Mouse (Mus musculus) forebrain, embryonic 15.5 days (tissue): Measurements from ENCODE around the gene Lrmda. TPM values are rescaled to one million over a fixed set of nuclear protein-coding genes. Genes with fewer than 3 reads are reported as not detected.
A peak's percentile ranks its signal among the peaks of the same experiment; 100 is the strongest.

Experiments used
- ATAC-seq: fragments of 200-750 bp; cut with Nextera tagmentation; replicated peaks from 2 replicates; pipeline ENCODE4 v1.8.0; 2017; ENCODE audit warnings: mild to moderate bottlenecking, moderate TSS enrichment, moderate library complexity
- H3K27ac ChIP-seq: fragments of 300-500 bp; sonication (generic); replicated peaks from 2 replicates; pipeline ENCODE4 v1.5.1; 2015; ENCODE audit warnings: mild to moderate bottlenecking, inconsistent platforms
- H3K27me3 ChIP-seq: fragments of 300-500 bp; sonication (generic); 2 replicates; pipeline ENCODE4 v1.6.1; 2015; ENCODE audit warnings: inconsistent platforms
- H3K36me3 ChIP-seq: fragments of 300-500 bp; sonication (generic); 2 replicates; pipeline ENCODE4 v1.6.1; 2015; ENCODE audit warnings: mild to moderate bottlenecking, inconsistent platforms
- H3K4me1 ChIP-seq: fragments of 300-500 bp; sonication (generic); 2 replicates; pipeline ENCODE4 v1.6.1; 2015; ENCODE audit warnings: inconsistent platforms
- H3K4me2 ChIP-seq: fragments of 300-500 bp; sonication (generic); replicated peaks from 2 replicates; pipeline ENCODE4 v1.6.1; 2015; ENCODE audit warnings: mild to moderate bottlenecking, inconsistent platforms
- H3K4me3 ChIP-seq: fragments of 300-500 bp; sonication (generic); 2 replicates; pipeline ENCODE4 v1.5.1; 2015; ENCODE audit warnings: mild to moderate bottlenecking, inconsistent platforms
- H3K9ac ChIP-seq: fragments of 300-500 bp; sonication (generic); replicated peaks from 2 replicates; pipeline ENCODE4 v1.6.1; 2015; ENCODE audit warnings: mild to moderate bottlenecking, inconsistent platforms
- H3K9me3 ChIP-seq: fragments of 300-500 bp; sonication (generic); 2 replicates; pipeline ENCODE4 v1.6.1; 2016; ENCODE audit warnings: inconsistent platforms
- WGBS: fragments of 180-500 bp; shearing (Covaris S2); methylation state at CpG from one replicate; pipeline ENCODE4 v1.1.7; 2015; ENCODE audit warnings: mixed read lengths; 5-methylcytosine and 5-hydroxymethylcytosine counted together
- polyA plus RNA-seq: library from polyadenylated mRNA; unstranded; fragments of >200 nt; fragmentation: Nextera tagmentation; extraction: Ambion mirVana; gene quantifications from 2 replicates; pipeline ENCODE4 v1.2.1, GENCODE M21; 2015

Gene Lrmda
- polyA plus RNA-seq, 1 experiment from 2014 or later: 0.15 TPM

GRCm38 (mm10) chr14:22185452-22185851 is 165.9 kb downstream of the Lrmda start:
- ATAC-seq: no peak
- Histone ChIP-seq H3K4me1 (no peaks in the 10 kb centered on the region), H3K9me3 (no peaks in the 10 kb centered on the region), H3K27me3 (no peaks in the 10 kb centered on the region), H3K27ac (no peak overlapping the region), H3K36me3 (no peaks in the 10 kb centered on the region), H3K4me2 (no peak overlapping the region), H3K9ac (no peak overlapping the region), H3K4me3 (no peak overlapping the region)
- WGBS: 86% methylated on average over 4 of the region's 4 CpGs

GRCm38 (mm10) chr14:22190111-22190510 is 170.6 kb downstream of the Lrmda start:
- Histone ChIP-seq H3K36me3 (no peaks in the 10 kb centered on the region), H3K4me1 (no peaks in the 10 kb centered on the region), H3K9me3 (no peaks in the 10 kb centered on the region), H3K27ac (no peak overlapping the region), H3K27me3 (no peaks in the 10 kb centered on the region), H3K9ac (no peak overlapping the region), H3K4me2 (no peak overlapping the region), H3K4me3 (no peak overlapping the region)
- no peak for ATAC-seq
- 36% methylated on average over 6 of the region's 6 CpGs for WGBS

GRCm38 (mm10) chr14:22192185-22192584 is 172.7 kb downstream of the Lrmda start:
- H3K27me3 ChIP-seq: no peaks in the 10 kb centered on the region
- no peak overlapping the region for H3K27ac ChIP-seq
- no peaks in the 10 kb centered on the region for H3K9me3 ChIP-seq
- H3K9ac ChIP-seq: no peak overlapping the region
- H3K36me3 ChIP-seq: no peaks in the 10 kb centered on the region
- no peak overlapping the region for H3K4me2 ChIP-seq
- ATAC-seq: no peak
- no peaks in the 10 kb centered on the region for H3K4me1 ChIP-seq
- 88% methylated on average over 9 of the region's 9 CpGs for WGBS
- H3K4me3 ChIP-seq: no peak overlapping the region

- peaks cover 11% of the 10 kb centered on the region for H3K4me1 ChIP-seq
- H3K4me3 ChIP-seq: no peak overlapping the region
- no peaks in the 10 kb centered on the region for H3K9me3 ChIP-seq
- 35% methylated on average over 11 of the region's 11 CpGs for WGBS
- H3K36me3 ChIP-seq: no peaks in the 10 kb centered on the region
- no peak for ATAC-seq
- no peak overlapping the region for H3K27ac ChIP-seq
- no peaks in the 10 kb centered on the region for H3K27me3 ChIP-seq
- H3K9ac ChIP-seq: no peak overlapping the region
- no peak overlapping the region for H3K4me2 ChIP-seq
These were observed 178.5 kb downstream of the Lrmda start for GRCm38 (mm10) chr14:22198021-22198420.

- Histone ChIP-seq H3K4me1 (peaks cover 11% of the 10 kb centered on the region), H3K4me2 (no peak overlapping the region), H3K27ac (no peak overlapping the region), H3K9me3 (no peaks in the 10 kb centered on the region), H3K4me3 (no peak overlapping the region), H3K9ac (no peak overlapping the region), H3K27me3 (no peaks in the 10 kb centered on the region), H3K36me3 (no peaks in the 10 kb centered on the region)
- 0 out of 2 replicates have a peak, but pooled peaks have one; percentile 58 for ATAC-seq
- 47% methylated on average over 12 of the region's 12 CpGs for WGBS
These were observed 179.3 kb downstream of the Lrmda start for GRCm38 (mm10) chr14:22198641-22199425.

GRCm38 (mm10) chr14:22201667-22202066 is 182.2 kb downstream of the Lrmda start:
- H3K4me1 ChIP-seq: peaks cover 11% of the 10 kb centered on the region
- no peak overlapping the region for H3K4me3 ChIP-seq
- no peaks in the 10 kb centered on the region for H3K9me3 ChIP-seq
- H3K27me3 ChIP-seq: 0 out of 2 replicates have a peak, but pooled peaks cover 3% of the 10 kb centered on the region
- H3K4me2 ChIP-seq: no peak overlapping the region
- no peak overlapping the region for H3K9ac ChIP-seq
- WGBS: 92% methylated on average over 2 of the region's 2 CpGs
- ATAC-seq: no peak
- no peak overlapping the region for H3K27ac ChIP-seq
- H3K36me3 ChIP-seq: no peaks in the 10 kb centered on the region

- Histone ChIP-seq H3K9me3 (no peaks in the 10 kb centered on the region), H3K27ac (no peak overlapping the region), H3K4me2 (no peak overlapping the region), H3K9ac (no peak overlapping the region), H3K36me3 (no peaks in the 10 kb centered on the region), H3K4me3 (no peak overlapping the region), H3K27me3 (peaks cover 49% of the 10 kb centered on the region), H3K4me1 (peaks cover 12% of the 10 kb centered on the region)
- no peak for ATAC-seq
- 89% methylated on average over 1 of the region's 1 CpGs for WGBS
These were observed 191.1 kb downstream of the Lrmda start for GRCm38 (mm10) chr14:22210601-22211000.

- no peak overlapping the region for H3K4me3 ChIP-seq
- WGBS: 89% methylated on average over 4 of the region's 4 CpGs
- H3K36me3 ChIP-seq: no peaks in the 10 kb centered on the region
- H3K27ac ChIP-seq: no peak overlapping the region
- H3K27me3 ChIP-seq: peaks cover 15% of the 10 kb centered on the region; the same call in 1 of the 2 replicates
- H3K4me1 ChIP-seq: peaks cover 8% of the 10 kb centered on the region
- H3K9ac ChIP-seq: no peak overlapping the region
- no peak for ATAC-seq
- no peak overlapping the region for H3K4me2 ChIP-seq
- no peaks in the 10 kb centered on the region for H3K9me3 ChIP-seq
These were observed 198.7 kb downstream of the Lrmda start for GRCm38 (mm10) chr14:22218183-22218582.

GRCm38 (mm10) chr14:22222038-22222437 is 202.5 kb downstream of the Lrmda start:
- H3K4me3 ChIP-seq: no peak overlapping the region
- 86% methylated on average over 1 of the region's 1 CpGs for WGBS
- no peak overlapping the region for H3K27ac ChIP-seq
- no peak overlapping the region for H3K9ac ChIP-seq
- H3K4me1 ChIP-seq: no peaks in the 10 kb centered on the region
- no peak for ATAC-seq
- no peak overlapping the region for H3K4me2 ChIP-seq
- no peaks in the 10 kb centered on the region for H3K9me3 ChIP-seq
- no peaks in the 10 kb centered on the region for H3K36me3 ChIP-seq
- no peaks in the 10 kb centered on the region for H3K27me3 ChIP-seq

GRCm38 (mm10) chr14:22222574-22222973 is 203.1 kb downstream of the Lrmda start:
- Histone ChIP-seq H3K4me3 (no peak overlapping the region), H3K36me3 (no peaks in the 10 kb centered on the region), H3K9me3 (no peaks in the 10 kb centered on the region), H3K4me1 (no peaks in the 10 kb centered on the region), H3K27me3 (no peaks in the 10 kb centered on the region), H3K4me2 (no peak overlapping the region), H3K9ac (no peak overlapping the region), H3K27ac (no peak overlapping the region)
- ATAC-seq: no peak
- 90% methylated on average over 3 of the region's 3 CpGs for WGBS

- Histone ChIP-seq H3K27ac (no peak overlapping the region), H3K27me3 (no peaks in the 10 kb centered on the region), H3K9me3 (no peaks in the 10 kb centered on the region), H3K9ac (no peak overlapping the region), H3K36me3 (no peaks in the 10 kb centered on the region), H3K4me1 (no peaks in the 10 kb centered on the region), H3K4me3 (no peak overlapping the region), H3K4me2 (no peak overlapping the region)
- 94% methylated on average over 2 of the region's 2 CpGs for WGBS
- no peak for ATAC-seq
These were observed 206.7 kb downstream of the Lrmda start for GRCm38 (mm10) chr14:22226205-22226604.

GRCm38 (mm10) chr14:22228253-22228968 is 208.9 kb downstream of the Lrmda start:
- Histone ChIP-seq H3K27me3 (no peaks in the 10 kb centered on the region), H3K36me3 (no peaks in the 10 kb centered on the region), H3K27ac (no peak overlapping the region), H3K9me3 (no peaks in the 10 kb centered on the region), H3K4me1 (no peaks in the 10 kb centered on the region), H3K4me2 (no peak overlapping the region), H3K4me3 (no peak overlapping the region), H3K9ac (no peak overlapping the region)
- no peak for ATAC-seq
- WGBS: 94% methylated on average over 7 of the region's 7 CpGs
